Mouse (Mus musculus) ES-Bruce4 (cell line): ENCODE data around the gene Olfr1135.

ENCODE experiments used
- CTCF ChIP-seq: IDR thresholded peaks from one replicate; pipeline ENCODE4 v1.8.1; 2011; ENCODE audit warnings: low read depth, low read length
- EP300 ChIP-seq: IDR thresholded peaks from 2 replicates; pipeline ENCODE4 v1.6.1; 2011; ENCODE audit warnings: low read depth, low read length; ENCODE audit not compliant: insufficient read depth
- POLR2A ChIP-seq: IDR thresholded peaks from one replicate; pipeline ENCODE4 v1.8.1; 2011; ENCODE audit warnings: low read length; ENCODE audit not compliant: insufficient read depth

GRCm38 (mm10) chr2:87713079-87713478, 39.6 kb upstream of the Olfr1135 start, which contains the start of gene Olfr1137:
- TF ChIP-seq EP300: no peak
- TF ChIP-seq POLR2A: no peak
- no peak for TF ChIP-seq CTCF
